Mouse (Mus musculus) MEL-GATA-1-ER (cell line): ENCODE data around the gene D1Pas1.

Experiments
- DNase-seq: peaks from one replicate; pipeline ENCODE4 v3.0.0-alpha.2; 2012; ENCODE audit warnings: low read depth; ENCODE audit errors: extremely low read depth

D1Pas1 gene

GRCm38 (mm10) chr1:186986506-186986905 lies 19.3 kb downstream of the D1Pas1 start:
- DNase-seq, result no peak

GRCm38 (mm10) chr1:186988281-186988682 lies 21.1 kb downstream of the D1Pas1 start:
- DNase-seq, result no peak

GRCm38 (mm10) chr1:186988822-186989221 lies 21.6 kb downstream of the D1Pas1 start:
- DNase-seq, result no peak

- no peak for DNase-seq
These were observed 24.3 kb downstream of the D1Pas1 start for GRCm38 (mm10) chr1:186991473-186991872.

- no peak for DNase-seq
These were observed 24.9 kb downstream of the D1Pas1 start for GRCm38 (mm10) chr1:186992113-186992512.

GRCm38 (mm10) chr1:186997596-186998304 lies 30.5 kb downstream of the D1Pas1 start:
- no peak for DNase-seq

- DNase-seq, result no peak
These were observed 36.2 kb downstream of the D1Pas1 start for GRCm38 (mm10) chr1:187003441-187003861.

GRCm38 (mm10) chr1:187004306-187004705 lies 37.1 kb downstream of the D1Pas1 start:
- DNase-seq, result no peak

GRCm38 (mm10) chr1:187006227-187006925 lies 39.2 kb downstream of the D1Pas1 start:
- DNase-seq, result no peak

- DNase-seq, result no peak
These were observed 41.0 kb downstream of the D1Pas1 start for GRCm38 (mm10) chr1:187008236-187008635.

- DNase-seq, result no peak
These were observed 42.9 kb downstream of the D1Pas1 start for GRCm38 (mm10) chr1:187010071-187010470.

- no peak for DNase-seq
These were observed 44.4 kb downstream of the D1Pas1 start for GRCm38 (mm10) chr1:187011601-187012000.

GRCm38 (mm10) chr1:187014141-187014540 lies 46.9 kb downstream of the D1Pas1 start:
- no peak for DNase-seq

GRCm38 (mm10) chr1:187015673-187016072 lies 48.5 kb downstream of the D1Pas1 start:
- no peak for DNase-seq

- no peak for DNase-seq
These were observed 48.9 kb downstream of the D1Pas1 start for GRCm38 (mm10) chr1:187016116-187016515.

- DNase-seq, result no peak
These were observed 52.8 kb downstream of the D1Pas1 start for GRCm38 (mm10) chr1:187020011-187020410.
